Mouse (Mus musculus): ENCODE measurements around the gene Zfp456. TPM values are rescaled to one million over a fixed set of nuclear protein-coding genes. Genes with fewer than 3 reads are reported as not detected.
"Not testable (repeated sequence)": the region's sequence is repeated elsewhere in the genome, so short reads cannot be mapped to it uniquely, and the experiment has no call there.

Gene Zfp456
- polyA plus RNA-seq (2014; fragmentation: Nextera tagmentation; extraction: Ambion mirVana), result 0.80 and 1.4 TPM in 2 replicates

DNA sequence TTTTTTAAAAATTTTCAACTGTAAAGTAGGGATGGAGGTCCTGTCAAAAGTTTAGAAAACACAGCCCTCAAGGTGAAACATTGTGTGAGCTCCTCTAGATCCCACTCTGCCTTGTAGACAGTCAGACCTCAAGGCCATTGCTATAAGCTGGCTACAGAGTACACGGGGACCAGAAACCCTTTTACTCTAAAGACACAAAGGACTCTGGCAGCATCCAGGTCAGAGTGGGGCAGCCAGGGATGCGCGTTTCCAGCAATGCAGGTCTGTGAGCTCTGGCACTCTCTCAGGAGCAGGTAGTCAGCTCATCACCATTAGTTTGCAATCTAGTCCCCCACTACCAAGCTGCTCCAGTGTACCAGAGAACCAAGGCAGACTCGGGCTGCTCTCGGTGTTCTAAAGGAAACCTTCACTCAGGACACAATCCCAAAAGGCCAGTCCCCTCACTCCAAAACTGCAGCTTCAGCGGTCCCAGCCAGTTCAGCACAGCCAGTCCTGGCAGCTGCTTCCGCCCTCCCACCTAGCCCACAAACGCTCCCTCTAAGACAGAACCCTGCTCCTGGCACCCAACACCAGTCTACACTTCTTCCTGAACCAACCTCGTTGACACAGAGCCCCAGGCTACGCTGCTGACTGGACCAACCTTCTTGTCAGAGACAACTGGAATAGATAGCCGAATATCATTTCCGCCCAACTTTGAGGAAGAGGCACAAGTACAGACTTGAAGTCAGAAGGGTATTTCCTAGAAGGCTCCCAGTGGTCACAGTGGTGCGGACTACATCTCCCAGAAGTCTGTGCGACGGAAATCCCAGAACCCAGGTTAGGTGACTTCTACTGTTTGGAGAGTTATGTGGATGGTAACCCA lies at the start of gene Zfp456, which contains the start of gene Gm28041:
Gene Zfp456, minus strand, starts transcription at position 761 of the 862 bp plus-strand sequence.
Gene Gm28041, minus strand, starts transcription at position 684 of the 862 bp plus-strand sequence.
- peak within 1 kb of the TSS; percentile 45; the same call in 1 of the 2 replicates for H3K9ac ChIP-seq
- not testable (repeated sequence) for H3K4me1 ChIP-seq (replicated peaks; ENCODE audit: control insufficient read depth, insufficient read depth, low read length); H3K36me3 ChIP-seq (replicated peaks; ENCODE audit: control insufficient read depth, insufficient read depth); H3K27me3 ChIP-seq (ENCODE audit: control insufficient read depth, insufficient read depth, low read length); H3K27ac ChIP-seq; H3K9me3 ChIP-seq (ENCODE audit: control insufficient read depth, low read length)
- WGBS, result 18% methylated on average over 14 of the region's 15 CpGs
- peak within 1 kb of the TSS; percentile 35 for H3K4me3 ChIP-seq (replicated peaks; ENCODE audit: low read length)
- peak within 1 kb of the TSS; percentile 65 for H3K4me2 ChIP-seq (replicated peaks)
- DNase-seq (ENCODE audit: low spot score) (peak; percentile 71), ATAC-seq (ENCODE audit: low FRiP score) (peak; percentile 91)

DNA sequence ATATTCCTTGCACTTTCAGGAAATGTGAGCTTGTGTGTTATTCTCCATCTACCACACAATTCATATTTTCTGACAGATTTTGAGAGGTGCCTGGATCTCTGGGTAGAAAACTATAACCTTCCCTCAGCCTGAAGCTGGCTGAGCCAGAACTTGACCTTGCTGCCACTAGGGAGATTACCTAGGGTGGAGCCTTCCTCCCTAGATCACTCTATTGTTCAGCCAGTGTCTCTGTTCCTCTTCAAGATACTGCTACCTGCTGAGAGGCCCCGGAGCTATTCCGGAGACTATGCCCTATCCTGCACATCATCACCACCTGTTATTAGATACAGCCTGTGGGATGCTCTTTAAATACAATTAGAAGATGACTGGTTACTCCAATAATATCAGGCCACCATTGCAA lies 46.9 kb upstream of the Zfp456 start:
- H3K9me3 ChIP-seq (ENCODE audit: control insufficient read depth, low read length); H3K9ac ChIP-seq; ATAC-seq (ENCODE audit: low FRiP score); DNase-seq (ENCODE audit: low spot score); H3K27ac ChIP-seq; H3K27me3 ChIP-seq (ENCODE audit: control insufficient read depth, insufficient read depth, low read length); H3K36me3 ChIP-seq (replicated peaks; ENCODE audit: control insufficient read depth, insufficient read depth); H3K4me2 ChIP-seq (replicated peaks); H3K4me1 ChIP-seq (replicated peaks; ENCODE audit: control insufficient read depth, insufficient read depth, low read length); H3K4me3 ChIP-seq (replicated peaks; ENCODE audit: low read length): not testable (repeated sequence)
- 85% methylated on average over 2 of the region's 2 CpGs for WGBS

GRCm38 (mm10) chr13:67421207-67421857 lies 45.7 kb upstream of the Zfp456 start, which contains the start of gene Zfp459:
Zfp459 (minus strand) TSS chr13:67421418.
- Histone ChIP-seq H3K27ac (no peak within 1 kb of the TSS), H3K4me3 (replicated peaks; ENCODE audit: low read length) (peak within 1 kb of the TSS; percentile 38), H3K36me3 (replicated peaks; ENCODE audit: control insufficient read depth, insufficient read depth) (no peaks in the 10 kb centered on the region), H3K4me2 (replicated peaks) (peak within 1 kb of the TSS; percentile 57), H3K4me1 (replicated peaks; ENCODE audit: control insufficient read depth, insufficient read depth, low read length) (0 out of 2 replicates have a peak, but pooled peaks cover 3% of the 10 kb centered on the region), H3K9ac (peak within 1 kb of the TSS; percentile 35), H3K27me3 (ENCODE audit: control insufficient read depth, insufficient read depth, low read length) (no peaks in the 10 kb centered on the region), H3K9me3 (ENCODE audit: control insufficient read depth, low read length) (no peaks in the 10 kb centered on the region)
- 1% methylated on average over 22 of the region's 22 CpGs for WGBS
- ATAC-seq (ENCODE audit: low FRiP score), result peak; percentile 85
- DNase-seq (ENCODE audit: low spot score), result peak; percentile 68

DNA sequence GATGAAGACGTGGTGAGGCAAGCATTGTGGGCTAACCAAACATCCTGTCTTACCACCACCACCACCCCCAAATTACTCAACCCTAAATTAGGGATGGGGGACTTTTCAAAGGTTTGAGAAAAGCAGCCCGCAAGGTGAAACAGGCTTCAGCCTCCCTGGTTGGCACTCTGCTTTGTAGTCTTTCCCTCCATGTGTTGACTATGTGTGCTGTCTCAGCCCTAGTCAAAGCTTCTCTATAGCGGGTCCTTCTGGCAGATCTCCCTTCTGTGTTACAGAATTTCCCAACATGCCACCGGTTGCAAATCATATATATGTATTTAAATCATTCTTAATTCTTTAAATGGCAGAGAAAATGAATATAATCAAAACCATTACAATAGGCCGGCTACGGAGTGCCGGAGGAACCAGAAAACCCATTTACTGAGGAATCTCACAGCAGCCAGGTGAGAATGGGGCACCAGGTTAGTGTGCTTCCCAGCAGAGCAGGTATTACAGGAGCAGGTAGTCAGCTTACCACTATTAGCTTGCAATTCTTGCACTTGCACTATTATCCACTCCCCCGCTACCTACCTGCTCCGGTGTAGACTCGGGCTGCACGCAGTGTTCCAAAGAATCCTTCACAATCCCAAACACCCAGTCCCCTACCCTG lies 45.1 kb upstream of the Zfp456 start:
- ATAC-seq (ENCODE audit: low FRiP score) (no peak; the same call in 1 of the 2 replicates), DNase-seq (ENCODE audit: low spot score) (no peak)
- H3K9me3 ChIP-seq (ENCODE audit: control insufficient read depth, low read length), result no peaks in the 10 kb centered on the region
- peak overlapping the region; percentile 38 for H3K4me3 ChIP-seq (replicated peaks; ENCODE audit: low read length)
- H3K36me3 ChIP-seq (replicated peaks; ENCODE audit: control insufficient read depth, insufficient read depth), result no peaks in the 10 kb centered on the region
- WGBS, result 34% methylated on average over 11 of the region's 11 CpGs
- H3K9ac ChIP-seq, result peak overlapping the region; percentile 35
- no peaks in the 10 kb centered on the region for H3K27me3 ChIP-seq (ENCODE audit: control insufficient read depth, insufficient read depth, low read length)
- H3K4me1 ChIP-seq (replicated peaks; ENCODE audit: control insufficient read depth, insufficient read depth, low read length), result 0 out of 2 replicates have a peak, but pooled peaks cover 3% of the 10 kb centered on the region
- H3K4me2 ChIP-seq (replicated peaks), result peak overlapping the region; percentile 57
- no peak overlapping the region for H3K27ac ChIP-seq

DNA sequence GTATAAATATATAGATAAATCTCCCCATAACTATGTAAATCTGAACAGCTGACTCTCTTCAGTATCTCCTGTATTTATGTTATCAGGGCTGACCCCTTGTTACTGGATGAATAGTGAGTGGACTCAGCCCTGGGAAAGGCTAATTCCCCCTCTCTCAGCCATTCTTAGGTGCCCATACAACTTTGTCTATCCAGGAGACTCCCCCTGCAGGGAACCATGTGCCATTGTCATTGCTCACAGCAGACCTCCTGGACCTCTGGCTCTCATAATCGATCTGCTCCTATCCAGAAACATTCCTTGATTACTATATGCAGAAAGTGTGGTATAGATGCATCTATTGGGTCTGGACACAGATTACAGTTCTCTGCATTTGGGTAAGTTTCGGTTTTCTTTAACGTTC lies 41.2 kb upstream of the Zfp456 start:
- WGBS, result 88% methylated on average over 3 of the region's 3 CpGs
- H3K4me3 ChIP-seq (replicated peaks; ENCODE audit: low read length), result no peak overlapping the region
- H3K27ac ChIP-seq, result no peak overlapping the region
- 0 out of 2 replicates have a peak, but pooled peaks cover 3% of the 10 kb centered on the region for H3K4me1 ChIP-seq (replicated peaks; ENCODE audit: control insufficient read depth, insufficient read depth, low read length)
- no peak overlapping the region for H3K9ac ChIP-seq
- ATAC-seq (ENCODE audit: low FRiP score) (no peak), DNase-seq (ENCODE audit: low spot score) (no peak)
- no peak overlapping the region for H3K4me2 ChIP-seq (replicated peaks)
- no peaks in the 10 kb centered on the region for H3K9me3 ChIP-seq (ENCODE audit: control insufficient read depth, low read length)
- H3K36me3 ChIP-seq (replicated peaks; ENCODE audit: control insufficient read depth, insufficient read depth), result no peaks in the 10 kb centered on the region
- H3K27me3 ChIP-seq (ENCODE audit: control insufficient read depth, insufficient read depth, low read length), result no peaks in the 10 kb centered on the region

DNA sequence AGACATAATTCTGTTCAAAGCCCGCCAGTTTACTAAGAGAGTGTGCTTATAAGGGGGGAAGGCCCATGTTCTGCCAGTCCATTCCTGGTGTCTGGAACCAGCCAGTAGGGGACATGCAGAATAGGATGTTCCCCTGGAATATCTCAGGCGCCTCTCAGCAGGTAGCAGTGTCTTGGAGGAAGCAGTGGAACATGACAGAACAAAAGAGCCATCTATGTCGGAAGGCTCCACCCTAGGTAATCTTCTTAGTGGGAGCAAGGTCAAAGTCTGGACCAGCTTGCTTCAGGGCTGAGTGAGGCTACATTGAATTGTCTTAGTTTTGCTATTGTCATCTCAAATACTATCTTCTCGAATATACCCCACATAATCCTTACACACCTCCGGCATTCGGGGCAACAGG lies 40.1 kb upstream of the Zfp456 start:
- Histone ChIP-seq H3K27me3 (ENCODE audit: control insufficient read depth, insufficient read depth, low read length) (no peaks in the 10 kb centered on the region), H3K4me2 (replicated peaks) (no peak overlapping the region), H3K9ac (no peak overlapping the region), H3K9me3 (ENCODE audit: control insufficient read depth, low read length) (no peaks in the 10 kb centered on the region), H3K4me3 (replicated peaks; ENCODE audit: low read length) (no peak overlapping the region), H3K4me1 (replicated peaks; ENCODE audit: control insufficient read depth, insufficient read depth, low read length) (no peaks in the 10 kb centered on the region), H3K27ac (no peak overlapping the region), H3K36me3 (replicated peaks; ENCODE audit: control insufficient read depth, insufficient read depth) (no peaks in the 10 kb centered on the region)
- WGBS, result 94% methylated on average over 6 of the region's 6 CpGs
- no peak for ATAC-seq (ENCODE audit: low FRiP score)
- DNase-seq (ENCODE audit: low spot score), result no peak

GRCm38 (mm10) chr13:67413634-67414033 lies 38.0 kb upstream of the Zfp456 start:
- not testable (repeated sequence) for H3K9ac ChIP-seq; H3K9me3 ChIP-seq (ENCODE audit: control insufficient read depth, low read length); ATAC-seq (ENCODE audit: low FRiP score); H3K4me1 ChIP-seq (replicated peaks; ENCODE audit: control insufficient read depth, insufficient read depth, low read length); H3K4me3 ChIP-seq (replicated peaks; ENCODE audit: low read length); H3K27me3 ChIP-seq (ENCODE audit: control insufficient read depth, insufficient read depth, low read length); H3K36me3 ChIP-seq (replicated peaks; ENCODE audit: control insufficient read depth, insufficient read depth); H3K4me2 ChIP-seq (replicated peaks); H3K27ac ChIP-seq; DNase-seq (ENCODE audit: low spot score)
- 82% methylated on average over 3 of the region's 3 CpGs for WGBS

DNA sequence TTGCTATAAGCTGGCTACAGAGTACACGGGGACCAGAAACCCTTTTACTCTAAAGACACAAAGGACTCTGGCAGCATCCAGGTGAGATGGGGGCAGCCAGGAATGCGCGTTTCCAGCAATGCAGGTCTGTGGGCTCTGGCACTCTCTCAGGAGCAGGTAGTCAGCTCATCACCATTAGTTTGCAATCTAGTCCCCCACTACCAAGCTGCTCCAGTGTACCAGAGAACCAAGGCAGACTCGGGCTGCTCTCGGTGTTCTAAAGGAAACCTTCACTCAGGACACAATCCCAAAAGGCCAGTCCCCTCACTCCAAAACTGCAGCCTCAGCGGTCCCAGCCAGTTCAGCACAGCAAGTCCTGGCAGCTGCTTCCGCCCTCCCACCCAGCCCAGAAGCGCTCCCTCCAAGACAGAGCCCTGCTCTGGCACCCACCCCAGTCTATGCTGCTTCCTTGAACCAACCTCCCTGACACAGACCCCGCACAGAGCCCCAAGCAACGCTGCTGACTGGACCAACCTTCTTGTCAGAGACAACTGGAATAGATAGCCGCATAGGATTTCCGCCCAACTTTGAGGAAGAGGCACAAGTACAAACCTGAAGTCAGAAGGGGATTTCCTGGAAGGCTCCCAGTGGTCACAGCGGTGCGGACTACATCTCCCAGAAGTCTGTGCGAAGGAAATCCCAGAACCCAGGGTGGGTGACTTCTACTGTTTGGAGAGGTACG lies 23.7 kb upstream of the Zfp456 start, which contains the start of gene Zfp429:
Gene Zfp429, minus strand, starts transcription at position 637 of the 721 bp plus-strand sequence.
- Histone ChIP-seq H3K4me2 (replicated peaks) (peak within 1 kb of the TSS; percentile 69), H3K9ac (peak within 1 kb of the TSS; percentile 62), H3K4me3 (replicated peaks; ENCODE audit: low read length) (peak within 1 kb of the TSS; percentile 50)
- not testable (repeated sequence) for H3K4me1 ChIP-seq (replicated peaks; ENCODE audit: control insufficient read depth, insufficient read depth, low read length); H3K9me3 ChIP-seq (ENCODE audit: control insufficient read depth, low read length); H3K36me3 ChIP-seq (replicated peaks; ENCODE audit: control insufficient read depth, insufficient read depth); H3K27me3 ChIP-seq (ENCODE audit: control insufficient read depth, insufficient read depth, low read length); H3K27ac ChIP-seq
- 6% methylated on average over 14 of the region's 16 CpGs for WGBS
- ATAC-seq (ENCODE audit: low FRiP score), result peak; percentile 96
- peak; percentile 72 for DNase-seq (ENCODE audit: low spot score)
